Mouse (Mus musculus): ENCODE data around the gene Pitx2.

DNA sequence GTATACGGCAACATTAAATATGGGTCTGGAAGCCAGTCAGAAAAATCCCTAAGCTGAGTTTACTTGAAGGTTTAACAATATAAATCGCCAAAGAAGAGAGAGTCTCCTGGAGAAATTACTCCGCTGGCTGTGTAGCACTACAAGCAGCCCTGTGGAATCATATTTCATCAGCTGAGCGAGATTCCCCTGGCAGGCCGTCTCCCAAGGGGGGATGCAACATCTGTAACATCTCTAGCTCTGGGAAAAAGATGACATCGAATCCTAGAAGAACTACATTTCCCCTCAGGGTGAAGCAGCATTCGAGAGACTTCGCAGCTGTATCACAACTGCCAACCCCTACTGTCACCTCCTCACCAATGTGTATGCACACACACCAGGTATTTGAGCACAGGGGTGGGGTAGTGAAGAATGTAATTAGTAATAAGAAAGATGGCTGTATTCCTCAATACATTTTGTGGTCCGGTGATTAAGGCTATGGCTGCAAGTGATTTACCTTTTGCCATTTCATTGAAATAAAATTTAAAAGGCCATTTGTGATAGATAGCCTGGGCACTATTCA is 40.8 kb upstream of the Pitx2 start:
- no peak for TF ChIP-seq CTCF (conservative IDR thresholded peaks at IDR 0.05; ENCODE audit: insufficient read depth, insufficient read length, low read depth, low read length)
- TF ChIP-seq POLR2A (IDR thresholded peaks at IDR 0.05; ENCODE audit: low read depth, low read length): no peak

Measured in kidney, adult 2 months (tissue).